Mouse (Mus musculus): ENCODE data around the gene Eps15l1.

Eps15l1 gene

DNA sequence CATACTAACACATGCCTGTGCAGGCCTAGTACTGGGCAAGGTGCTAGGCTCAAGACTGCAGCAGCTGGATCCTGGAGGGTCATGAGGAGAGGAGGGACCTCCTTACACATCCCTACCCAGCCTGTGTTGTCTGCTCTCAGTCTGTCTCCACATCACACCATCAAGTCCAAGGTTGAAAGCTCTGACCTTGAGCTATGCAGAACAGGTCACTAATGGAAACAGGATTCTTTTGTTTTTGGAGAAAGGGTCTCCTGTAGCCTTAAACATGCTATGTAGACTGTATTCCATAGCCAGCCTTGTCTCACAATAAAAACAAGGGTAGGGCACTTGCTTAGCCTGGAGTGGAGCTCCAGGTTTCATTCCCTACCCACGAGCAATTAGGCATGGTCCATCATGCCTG lies 72.3 kb downstream of the Eps15l1 start:
- DNase-seq = no peak

DNA sequence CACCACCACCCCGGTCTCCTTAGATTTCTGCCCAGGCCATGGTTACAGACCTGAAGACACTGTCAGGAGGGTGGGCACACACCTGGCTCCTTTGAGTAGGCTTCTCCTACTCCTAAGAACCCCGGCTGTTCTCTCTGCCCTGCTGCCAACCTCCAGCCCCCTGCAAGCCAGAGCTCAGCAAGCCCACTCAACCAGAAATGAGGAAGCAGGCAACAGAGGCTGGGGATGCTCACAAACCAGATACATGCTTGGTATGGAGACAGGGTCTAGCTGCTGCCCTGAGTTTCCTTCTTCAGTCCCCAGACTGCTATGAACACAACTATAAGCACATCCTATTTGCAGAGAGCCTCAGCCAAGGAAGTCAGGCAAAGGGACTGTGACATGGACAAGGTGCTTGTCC lies 73.1 kb downstream of the Eps15l1 start:
- DNase-seq = no peak

DNA sequence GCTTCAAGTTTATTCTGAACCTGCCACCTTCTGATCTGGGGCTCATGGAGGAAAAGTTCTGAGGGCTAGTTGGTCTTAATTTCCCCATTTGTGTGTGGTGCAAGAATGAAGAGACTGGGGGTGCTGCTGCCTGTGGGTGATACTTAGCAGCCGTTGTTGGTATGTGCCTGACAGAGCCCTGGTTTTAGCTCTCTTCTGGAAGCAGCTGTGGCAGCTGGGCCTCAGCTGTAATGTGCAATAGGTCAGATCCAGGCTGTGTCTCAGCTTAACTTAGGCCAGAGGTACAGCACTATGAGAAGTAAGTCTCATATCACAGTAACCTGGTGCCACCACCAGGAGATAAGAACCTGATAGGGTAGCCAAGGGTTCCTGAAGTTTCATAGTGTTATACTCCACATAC lies 73.7 kb downstream of the Eps15l1 start:
- no peak for DNase-seq

DNA sequence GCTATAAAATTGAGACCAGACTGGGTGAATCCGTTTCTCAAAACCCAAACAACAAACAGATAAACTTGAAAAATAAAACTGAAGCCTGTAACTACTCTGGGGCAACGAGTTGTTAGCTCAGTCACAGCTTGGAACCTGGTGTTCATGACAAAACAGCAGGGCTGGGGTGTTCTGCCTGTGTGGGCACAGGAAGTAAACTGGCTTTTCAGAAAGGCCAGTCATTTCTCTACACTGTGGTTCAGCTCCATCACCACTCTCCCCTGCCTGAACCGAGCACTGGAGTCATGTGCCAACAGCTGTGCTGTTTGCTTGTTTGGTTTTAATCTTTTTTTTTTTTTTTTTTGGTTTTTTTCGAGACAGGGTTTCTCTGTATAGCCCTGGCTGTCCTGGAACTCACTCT lies 77.5 kb downstream of the Eps15l1 start:
- DNase-seq = no peak

DNA sequence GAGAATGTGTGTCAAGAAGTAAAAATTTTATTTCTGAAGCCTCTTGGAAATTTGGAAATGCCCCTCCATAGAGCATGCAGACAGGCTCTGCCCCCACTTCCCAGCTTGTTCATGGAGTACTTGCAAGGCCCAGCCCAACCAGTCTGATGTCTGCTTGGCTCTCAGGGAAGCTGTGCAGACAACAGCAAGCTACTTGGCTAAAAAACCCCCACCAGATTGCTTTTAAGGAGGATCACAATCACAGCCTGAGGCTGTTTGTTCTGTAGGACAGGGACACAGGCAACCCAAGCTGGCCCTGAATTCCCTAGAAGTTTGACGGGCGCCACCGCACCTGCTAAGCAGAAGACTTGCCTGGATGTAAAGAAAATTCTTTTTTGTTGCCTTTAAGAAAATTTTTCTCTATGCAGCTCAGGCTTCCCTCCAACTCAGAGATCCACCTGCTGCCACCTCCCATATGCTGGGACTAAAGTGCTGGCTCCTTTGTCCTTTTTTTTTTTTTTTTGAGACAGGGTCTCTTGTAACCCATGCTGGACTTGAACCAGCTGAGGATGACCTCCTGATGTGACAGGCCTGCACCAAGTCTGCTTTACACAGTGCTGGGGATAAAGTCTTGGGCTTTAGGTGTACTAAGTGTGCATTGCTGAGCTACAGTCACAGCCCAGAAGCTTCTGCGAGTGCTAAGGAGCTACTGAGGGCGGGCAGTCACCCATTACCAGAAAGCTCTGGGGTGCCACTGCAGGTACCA lies 78.5 kb downstream of the Eps15l1 start:
- DNase-seq = no peak

DNA sequence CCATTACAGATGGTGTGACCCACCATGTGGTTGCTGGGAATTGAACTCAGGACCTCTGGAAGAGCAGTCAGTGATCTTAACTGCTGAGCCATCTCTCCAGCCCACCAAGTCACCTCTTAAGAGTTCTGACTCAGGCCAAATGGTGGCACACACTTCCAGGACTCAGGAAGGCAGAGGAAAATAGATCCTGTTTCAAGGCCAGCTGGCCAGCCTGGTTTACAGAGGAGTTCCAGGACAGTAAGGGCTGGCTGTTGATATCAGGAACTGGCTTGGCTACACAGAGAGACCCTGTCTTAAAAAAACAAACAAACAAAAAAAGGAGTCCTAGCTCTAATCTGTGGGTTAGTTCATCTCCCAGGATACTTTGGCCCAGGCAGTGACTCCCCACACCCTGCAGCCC lies 84.2 kb downstream of the Eps15l1 start:
- DNase-seq = no peak

DNA sequence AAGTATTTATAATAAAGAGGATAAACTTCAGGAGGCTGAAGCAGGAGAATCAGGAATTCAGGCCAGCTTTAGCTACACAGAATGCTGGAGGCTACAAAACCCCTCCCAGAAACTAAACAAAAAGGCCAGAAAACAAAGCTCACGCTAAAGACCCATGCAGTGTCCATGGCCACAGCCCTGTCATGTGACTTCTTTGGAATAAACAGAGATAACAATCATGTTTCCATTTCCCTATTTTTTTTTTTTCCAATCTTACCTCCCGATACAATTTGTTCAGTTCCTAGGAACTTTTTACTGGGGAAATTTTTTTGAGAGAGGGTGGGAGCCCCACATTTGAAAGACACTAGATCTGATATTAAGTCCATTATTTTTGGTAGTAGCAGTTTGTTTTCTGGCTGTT lies 85.0 kb downstream of the Eps15l1 start:
- no peak for DNase-seq

DNA sequence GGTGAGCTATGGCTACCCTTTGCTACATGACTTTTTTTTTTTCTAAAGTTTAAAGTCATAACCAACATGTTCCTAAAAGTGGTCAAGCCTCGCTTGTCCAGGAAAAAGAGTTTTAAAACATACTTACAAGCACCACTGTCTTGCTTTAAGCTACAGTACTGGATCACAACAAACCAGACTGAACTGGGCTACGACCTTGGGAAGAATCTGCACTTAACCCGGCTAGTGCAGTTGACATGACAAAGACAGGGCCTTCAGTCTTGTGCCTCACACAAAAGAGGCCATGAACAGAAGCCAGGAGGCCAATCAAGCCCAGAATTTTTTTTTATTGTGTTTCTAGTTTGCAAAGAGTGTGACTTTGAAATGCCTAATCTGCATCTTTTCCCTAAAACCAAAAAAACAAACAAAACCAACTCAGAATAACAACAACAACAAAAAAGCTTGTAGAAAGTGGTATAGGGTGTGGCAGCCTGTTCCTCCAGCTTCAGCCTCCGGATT lies 87.1 kb downstream of the Eps15l1 start:
- DNase-seq = no peak

DNA sequence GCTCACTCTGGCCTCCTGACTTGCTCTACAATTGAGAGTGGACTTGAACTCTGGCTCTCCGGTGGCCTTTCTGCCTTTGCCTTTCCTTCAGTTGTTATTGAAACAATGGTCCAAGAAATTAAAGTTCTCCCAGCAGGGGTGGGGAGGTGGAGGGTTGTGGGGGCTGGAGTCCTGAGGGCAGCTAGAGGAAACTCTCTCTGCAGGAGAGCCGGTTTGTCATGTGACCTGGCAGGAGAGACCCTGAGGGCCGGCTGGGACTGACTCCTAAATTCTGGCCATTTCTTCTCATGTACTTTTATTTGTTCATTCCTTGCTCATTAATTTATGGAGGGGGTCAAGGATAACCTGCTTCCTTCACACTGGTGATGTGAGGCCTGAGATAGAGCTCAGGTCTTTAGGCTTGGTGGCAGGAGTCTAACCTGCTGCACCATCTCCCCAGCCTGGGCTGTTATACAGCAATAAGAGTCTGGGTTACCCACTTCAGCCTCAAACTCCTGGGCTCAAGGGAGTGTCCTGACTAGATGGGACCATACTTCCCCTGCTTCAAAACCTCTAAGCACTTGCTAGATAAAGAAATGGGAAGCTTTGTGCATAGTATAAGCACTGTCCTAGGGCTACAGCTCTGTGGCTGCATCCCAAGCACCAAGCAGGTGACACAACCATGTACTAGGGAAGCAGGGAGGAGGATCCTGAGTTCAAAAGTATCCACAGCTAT lies 87.7 kb downstream of the Eps15l1 start:
- DNase-seq = no peak

DNA sequence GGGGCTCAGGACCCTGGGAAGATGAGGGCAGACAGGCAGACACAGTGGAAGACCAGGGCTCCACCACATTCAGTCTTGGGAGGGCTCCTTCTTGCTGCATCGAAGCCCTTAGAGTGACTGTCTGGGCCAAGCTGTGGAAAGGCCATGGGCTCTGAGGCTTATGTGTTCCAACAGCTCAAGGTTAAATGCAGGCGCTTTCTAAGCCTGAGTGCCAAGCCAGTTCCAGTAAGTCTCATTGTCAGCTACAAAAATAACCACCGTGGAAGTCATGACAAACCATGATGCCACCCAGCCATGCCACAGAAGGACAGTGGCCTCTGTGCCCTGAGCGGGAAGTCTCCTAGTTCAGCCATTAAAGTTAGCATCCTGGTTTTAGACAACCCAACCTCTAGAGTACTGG lies 89.6 kb downstream of the Eps15l1 start:
- DNase-seq = no peak

DNA sequence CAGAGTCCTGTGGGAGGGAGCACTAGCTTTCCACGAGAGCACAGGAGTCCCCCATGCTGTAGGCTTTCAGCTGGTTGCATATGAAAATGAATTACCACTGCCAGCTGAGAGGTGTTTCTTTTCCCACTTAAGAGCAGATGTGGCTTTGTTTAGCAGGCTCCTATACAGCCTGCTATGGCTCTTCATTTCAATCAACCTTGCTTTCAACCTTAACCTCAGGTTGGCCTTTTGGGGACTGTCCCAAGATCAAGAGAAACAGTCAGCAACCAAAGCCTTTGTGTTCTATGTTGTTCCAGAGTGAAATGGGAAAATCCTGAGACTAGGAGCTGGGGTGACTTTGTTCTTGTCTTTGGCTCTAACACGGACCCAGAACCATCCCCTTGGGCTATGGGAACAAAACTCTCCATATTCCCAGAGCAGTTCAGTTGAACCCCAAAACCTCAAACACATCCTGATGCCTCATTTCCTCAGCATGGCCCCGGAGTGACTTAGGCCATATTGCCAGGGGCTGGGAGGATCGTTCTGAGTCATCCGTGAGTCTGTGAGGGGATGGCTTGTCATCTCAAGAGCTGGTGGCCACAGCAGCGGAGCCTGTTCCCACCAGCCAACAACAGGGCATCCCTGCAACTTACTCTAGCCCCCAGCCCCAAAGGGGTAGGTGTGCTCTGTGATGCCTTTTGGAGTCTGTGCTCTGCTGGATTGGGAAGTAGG lies 90.3 kb downstream of the Eps15l1 start:
- no peak for DNase-seq

DNA sequence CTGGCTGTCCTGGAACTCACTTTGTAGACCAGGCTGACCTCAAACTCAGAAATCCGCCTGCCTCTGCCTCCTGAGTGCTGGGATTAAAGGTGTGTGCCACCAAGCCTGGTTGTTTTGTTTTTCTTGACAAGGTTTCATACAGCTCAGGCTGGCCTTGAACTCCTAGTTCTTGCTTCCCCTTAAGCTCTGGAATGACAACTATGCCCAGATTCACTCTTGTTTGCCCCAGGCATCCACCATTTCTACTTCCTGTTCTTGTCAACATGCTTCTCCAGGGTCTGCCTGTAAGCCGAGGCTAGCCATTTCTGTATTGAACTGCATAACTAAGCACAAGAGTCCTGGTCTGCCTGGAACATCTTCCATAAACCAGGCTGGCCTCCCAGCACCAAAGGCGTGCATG lies 92.1 kb downstream of the Eps15l1 start:
- no peak for DNase-seq

DNA sequence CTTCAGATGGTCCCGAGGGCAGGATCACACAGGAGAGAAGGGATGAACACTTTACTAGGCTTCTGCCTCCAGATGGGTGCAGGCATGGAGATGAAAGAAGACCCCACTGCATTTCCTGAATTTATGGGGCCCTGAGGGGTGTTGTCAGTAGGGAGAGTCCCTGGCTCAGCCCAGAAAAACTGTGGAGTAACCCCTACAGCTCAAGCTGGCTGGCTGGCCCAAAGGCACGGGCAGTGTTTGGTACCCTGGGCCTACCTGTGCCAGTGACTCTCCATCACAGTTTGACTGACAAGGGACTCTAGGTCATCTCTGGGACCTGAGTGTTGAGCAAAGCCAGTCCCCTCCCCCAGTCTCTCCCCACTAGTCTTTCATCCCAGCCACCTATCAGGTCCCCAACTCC lies 96.6 kb downstream of the Eps15l1 start:
- DNase-seq = no peak

DNA sequence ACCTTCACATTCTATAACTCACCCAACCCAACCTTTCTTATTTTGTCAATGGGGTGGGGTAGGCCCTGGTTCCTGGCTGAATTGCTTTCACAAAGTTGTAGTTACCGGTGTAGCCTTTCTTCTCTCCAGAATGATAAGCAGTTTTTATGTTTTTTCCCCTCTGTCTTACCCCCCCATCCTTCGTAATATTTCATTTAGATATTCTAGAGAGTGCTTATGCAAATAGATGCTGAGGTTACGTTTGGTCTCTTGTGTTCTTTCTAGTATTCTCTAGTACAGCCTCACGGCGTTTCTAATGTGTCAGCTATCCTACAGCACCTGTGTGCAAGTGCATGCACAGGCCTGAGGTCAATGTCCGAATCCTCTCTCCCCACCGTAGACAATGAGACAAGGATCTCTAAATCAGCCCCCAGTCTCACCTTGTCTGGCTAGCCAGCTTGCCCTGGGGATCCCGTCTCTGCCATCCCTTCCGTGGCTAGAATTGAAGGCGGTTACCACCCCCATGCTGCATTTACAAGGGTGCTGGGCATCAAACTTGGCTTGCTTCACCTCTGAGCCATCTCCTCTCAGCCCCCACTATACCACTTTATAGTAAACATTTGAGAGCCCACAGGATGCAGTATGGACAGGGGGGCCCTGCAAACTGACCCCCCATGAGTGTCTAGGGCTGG lies 97.1 kb downstream of the Eps15l1 start:
- no peak for DNase-seq

DNA sequence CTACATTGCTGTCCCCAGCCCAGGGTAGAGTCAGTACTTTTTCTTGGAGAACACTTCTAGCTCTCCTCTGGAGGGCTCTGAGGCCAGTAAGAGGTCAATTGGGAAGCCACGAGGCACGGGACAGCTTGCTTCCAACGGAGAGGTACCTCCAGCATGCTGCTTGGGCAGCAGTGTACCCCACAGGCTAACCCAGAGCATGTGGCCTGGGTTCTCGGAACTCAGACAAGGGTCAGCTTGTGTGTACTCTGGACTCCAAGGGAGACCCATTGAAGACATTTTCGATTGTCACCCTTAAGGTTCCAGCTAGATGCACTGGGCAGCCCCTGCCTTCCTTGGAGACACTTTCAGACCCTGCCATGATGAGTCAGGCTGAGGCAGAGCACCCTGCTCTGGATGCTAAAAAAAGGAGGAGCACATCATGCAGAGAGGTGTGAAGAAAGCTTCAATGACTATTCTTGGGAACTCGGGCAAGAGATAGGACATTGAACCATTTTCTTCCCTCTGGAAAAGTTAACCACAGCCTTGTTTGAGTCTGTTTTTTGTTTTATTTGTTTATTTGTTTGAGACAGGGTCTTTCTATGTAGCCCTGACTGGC lies 98.0 kb downstream of the Eps15l1 start:
- DNase-seq = no peak

DNA sequence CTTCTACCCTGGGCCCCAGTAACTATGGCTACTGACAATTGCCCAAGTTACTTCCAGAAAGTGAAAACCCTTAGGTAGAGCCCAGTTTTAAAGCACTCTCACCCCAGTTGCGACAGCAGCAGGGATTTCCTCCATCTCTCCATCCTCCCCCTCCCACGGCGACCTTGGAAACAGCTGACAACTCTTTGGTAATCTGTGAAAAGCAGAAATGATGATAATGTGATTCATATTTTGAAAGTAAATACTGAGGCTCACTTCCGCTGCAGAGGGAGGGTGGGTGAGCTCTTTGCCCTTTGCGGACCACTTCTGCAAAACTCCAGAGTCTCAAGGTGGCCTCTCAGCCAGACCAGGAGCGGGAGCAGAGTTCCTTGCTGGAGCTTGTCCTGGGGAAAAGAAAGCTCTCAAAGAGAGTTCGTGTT lies 98.8 kb downstream of the Eps15l1 start:
- DNase-seq = no peak

DNA sequence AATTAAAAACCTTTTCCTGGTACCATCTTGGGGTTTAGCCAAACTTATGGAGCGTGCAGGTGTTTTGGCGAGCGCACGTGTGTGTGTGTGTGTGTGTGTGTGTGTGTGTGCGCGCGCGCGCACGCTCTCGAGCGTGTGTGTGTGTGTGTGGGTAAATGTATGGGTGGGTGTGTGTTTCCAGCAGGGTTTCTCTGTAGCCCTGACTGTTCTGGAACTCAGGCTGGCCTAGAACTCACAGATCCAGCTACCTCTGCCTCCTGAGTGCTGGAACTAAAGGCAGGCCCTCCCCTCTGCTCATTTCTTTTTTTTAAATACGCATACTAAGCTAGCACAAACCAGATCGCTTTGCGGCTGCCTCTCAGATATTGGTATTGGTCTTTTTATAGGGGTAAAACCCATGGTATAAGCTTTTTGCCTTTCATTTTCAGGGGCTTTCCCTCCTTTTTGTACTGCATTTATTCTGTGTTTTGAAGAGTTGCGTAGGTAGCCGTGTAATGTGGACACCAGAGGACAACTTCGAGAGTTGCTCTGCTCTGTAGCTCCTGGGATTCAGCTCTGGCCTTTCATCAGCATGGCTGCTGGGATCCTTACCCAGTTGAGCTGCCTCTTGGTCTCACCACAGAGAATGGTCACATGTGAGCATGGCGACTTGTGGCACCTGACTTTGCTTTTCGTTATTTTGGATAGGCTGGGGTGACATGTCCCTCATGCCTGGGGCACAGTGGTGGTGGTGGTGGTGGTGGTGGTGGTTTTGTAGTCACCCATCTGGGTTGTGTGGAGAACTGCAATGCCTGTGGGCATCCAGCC lies 99.4 kb downstream of the Eps15l1 start:
- DNase-seq = no peak

DNA sequence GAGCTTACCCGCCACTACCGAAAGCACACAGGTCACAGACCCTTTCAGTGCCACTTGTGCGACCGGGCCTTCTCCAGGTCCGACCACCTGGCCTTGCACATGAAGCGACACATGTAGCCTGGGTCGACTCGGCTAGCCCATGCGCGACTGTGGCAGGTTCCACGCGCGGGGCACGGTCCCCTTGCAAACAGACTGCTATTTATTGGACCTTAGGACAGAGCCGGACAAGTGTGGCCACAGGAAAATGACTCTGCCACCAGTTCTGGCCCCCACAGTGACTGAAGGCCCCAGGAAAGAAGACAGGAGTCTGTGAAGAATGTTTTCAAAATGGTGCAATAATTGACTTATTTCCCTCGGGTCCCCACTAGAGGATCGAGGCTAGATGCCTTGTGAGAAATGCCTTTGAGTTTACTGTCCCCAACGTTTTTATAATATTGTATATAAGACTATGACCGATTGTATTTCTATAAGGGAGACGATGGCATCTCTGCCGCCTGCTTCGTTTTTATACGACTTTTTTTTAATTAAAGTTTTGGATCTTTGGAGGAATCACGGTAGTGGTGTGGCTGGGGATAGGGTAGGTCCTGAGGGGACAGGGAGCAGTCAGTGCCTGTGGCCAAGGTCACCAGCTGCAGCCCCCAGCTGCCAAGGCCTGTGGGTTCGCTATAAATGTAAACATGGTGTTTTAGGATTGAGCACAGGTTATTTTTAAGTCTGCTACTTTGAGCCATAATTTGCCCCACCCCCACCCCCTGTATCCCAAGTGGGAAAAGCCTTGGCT lies 100.3 kb downstream of the Eps15l1 start:
- DNase-seq = no peak

DNA sequence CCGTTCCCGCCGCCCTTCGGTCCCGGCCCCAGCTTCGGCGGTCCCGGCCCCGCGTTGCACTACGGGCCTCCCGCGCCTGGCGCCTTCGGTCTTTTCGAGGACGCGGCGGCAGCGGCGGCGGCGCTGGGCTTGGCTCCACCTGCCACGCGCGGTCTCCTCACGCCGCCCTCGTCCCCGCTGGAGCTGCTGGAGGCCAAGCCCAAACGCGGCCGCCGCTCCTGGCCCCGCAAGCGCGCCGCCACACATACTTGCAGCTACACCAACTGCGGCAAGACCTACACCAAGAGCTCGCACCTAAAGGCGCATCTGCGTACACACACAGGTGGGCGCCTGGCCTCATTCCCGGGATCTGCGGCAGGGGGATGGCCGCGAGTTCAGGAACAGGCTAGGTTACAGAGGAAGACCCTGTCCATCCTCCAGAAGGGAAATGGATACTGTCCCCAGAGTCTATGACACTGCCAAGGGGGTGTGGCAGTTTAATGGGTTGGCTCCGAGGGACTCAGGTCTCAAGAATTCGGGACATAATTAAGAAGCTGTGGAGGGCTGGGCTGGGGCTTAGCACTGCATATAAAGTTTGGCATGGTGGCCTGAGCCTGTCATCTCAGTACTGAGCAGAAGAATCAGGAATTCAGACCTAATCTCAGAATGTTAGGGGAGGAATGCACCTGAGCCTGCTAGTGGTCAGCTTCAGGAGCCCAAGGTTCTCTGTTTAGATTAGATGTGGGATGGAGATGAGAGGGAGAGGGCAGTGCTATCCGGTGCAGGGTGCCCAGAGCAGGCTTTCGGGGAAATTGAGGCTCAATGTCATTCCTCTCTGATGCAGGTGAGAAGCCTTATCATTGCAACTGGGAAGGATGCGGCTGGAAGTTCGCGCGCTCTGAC lies 101.1 kb downstream of the Eps15l1 start:
- no peak for DNase-seq

DNA sequence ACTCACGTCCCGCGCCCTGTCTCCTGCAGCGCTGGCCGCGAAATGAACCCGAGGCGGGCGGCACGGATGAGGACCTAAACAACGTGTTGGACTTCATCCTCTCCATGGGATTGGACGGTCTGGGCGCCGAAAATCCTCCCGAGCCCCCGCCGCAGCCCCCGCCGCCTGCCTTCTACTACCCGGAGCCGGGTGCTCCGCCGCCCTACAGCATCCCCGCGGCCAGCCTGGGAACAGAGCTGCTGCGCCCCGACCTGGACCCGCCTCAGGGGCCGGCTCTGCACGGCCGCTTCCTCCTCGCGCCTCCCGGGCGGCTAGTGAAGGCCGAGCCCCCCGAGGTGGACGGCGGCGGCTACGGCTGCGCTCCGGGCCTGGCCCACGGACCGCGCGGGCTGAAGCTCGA lies 101.9 kb downstream of the Eps15l1 start:
- no peak for DNase-seq
